In the genomic region with DNA sequence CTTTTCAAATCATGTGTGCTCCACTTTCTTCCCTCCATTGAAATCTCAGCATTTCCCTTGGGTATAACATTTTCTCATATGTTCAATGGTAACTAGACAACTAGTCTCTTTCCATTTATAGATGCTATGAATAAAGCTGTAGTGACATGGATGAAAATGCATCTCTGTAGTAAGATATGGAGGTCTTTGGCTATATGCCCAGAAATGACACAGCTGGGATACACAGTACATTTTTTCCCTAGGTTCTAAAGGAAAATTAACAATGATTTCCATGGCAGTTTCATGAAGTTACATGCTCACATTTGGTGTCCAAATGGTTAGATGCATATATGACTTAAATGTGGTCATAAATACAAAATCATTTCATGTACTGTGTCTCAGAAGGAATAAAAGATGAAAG, we compare ENCODE assay signal across 28 mouse cellular contexts.
"Had no signal": no experiment of that assay in that cellular context is flagged by ENCODE, and none has a peak within 500 bp of the region (broad histone marks: within the 10 kb centered on the region; RNA-seq: fewer than 3 reads in every experiment).

No protein-coding gene starts in this region.

- H3K4me3 ChIP-seq: embryonic facial prominence, embryonic 10.5 days; embryonic facial prominence, embryonic 12.5 days; embryonic facial prominence, embryonic 13.5 days; embryonic facial prominence, embryonic 15.5 days; erythroblast, embryonic 14.5 days; forebrain, embryonic 10.5 days; forebrain, embryonic 12.5 days; forebrain, embryonic 13.5 days; forebrain, embryonic 15.5 days; gastrocnemius, adult 2 months; heart, adult 2 months had no signal

- ATAC-seq: forebrain, embryonic 13.5 days; forebrain, embryonic 14.5 days; forebrain, embryonic 15.5 days; forebrain, embryonic 16.5 days; forebrain, postnatal 0 days had no signal

- H3K4me1 ChIP-seq: embryonic facial prominence, embryonic 10.5 days; embryonic facial prominence, embryonic 12.5 days; embryonic facial prominence, embryonic 13.5 days; embryonic facial prominence, embryonic 15.5 days; forebrain, embryonic 10.5 days; forebrain, embryonic 12.5 days; forebrain, embryonic 13.5 days; forebrain, embryonic 15.5 days had no signal

- DNase-seq: cerebellum, adult 8-10 months; cerebellum, adult 9-10 months; cerebellum, adult 9-11 months; cerebellum, postnatal 10 days; cerebellum, postnatal 14 days; cerebellum, postnatal 25 days; cerebellum, postnatal 36 days; embryo, embryonic 11 days; forebrain, postnatal 0 days; gastrocnemius, adult 2 months; gastrocnemius, postnatal 10 days; gastrocnemius, postnatal 14 days; gastrocnemius, postnatal 25 days; gastrocnemius, postnatal 36 days; heart, adult 11 months; heart, adult 18-20 months; heart, adult 2 months had no signal

- H3K27me3 ChIP-seq: embryonic facial prominence, embryonic 12.5 days; embryonic facial prominence, embryonic 13.5 days; embryonic facial prominence, embryonic 15.5 days; forebrain, embryonic 12.5 days; forebrain, embryonic 13.5 days; forebrain, embryonic 15.5 days had no signal

- H3K9ac ChIP-seq: embryonic facial prominence, embryonic 12.5 days; embryonic facial prominence, embryonic 13.5 days; embryonic facial prominence, embryonic 15.5 days; forebrain, embryonic 12.5 days; forebrain, embryonic 13.5 days; forebrain, embryonic 15.5 days; forebrain, postnatal 0 days had no signal

- H3K27ac ChIP-seq: embryonic facial prominence, embryonic 10.5 days; embryonic facial prominence, embryonic 12.5 days; embryonic facial prominence, embryonic 13.5 days; embryonic facial prominence, embryonic 15.5 days; forebrain, embryonic 10.5 days; forebrain, embryonic 12.5 days; forebrain, embryonic 13.5 days; forebrain, embryonic 15.5 days; gastrocnemius, adult 2 months; heart, adult 2 months had no signal

- H3K36me3 ChIP-seq: embryonic facial prominence, embryonic 10.5 days; embryonic facial prominence, embryonic 12.5 days; embryonic facial prominence, embryonic 13.5 days; embryonic facial prominence, embryonic 15.5 days; forebrain, embryonic 10.5 days; forebrain, embryonic 12.5 days had no signal

- H3K4me2 ChIP-seq: embryonic facial prominence, embryonic 12.5 days; embryonic facial prominence, embryonic 13.5 days; embryonic facial prominence, embryonic 15.5 days; forebrain, embryonic 12.5 days; forebrain, embryonic 13.5 days; forebrain, embryonic 15.5 days had no signal
